Mouse (Mus musculus) embryonic facial prominence, embryonic 10.5 days (tissue): ENCODE data around the gene Znhit1. TPM values are rescaled to one million over a fixed set of nuclear protein-coding genes. Genes with fewer than 3 reads are reported as not detected.

Experiments used
- DNase-seq: peaks from one replicate; pipeline ENCODE4 v3.0.0-alpha.2; 2017; ENCODE audit warnings: low spot score
- H3K27ac ChIP-seq: fragments of 300-500 bp; sonication (generic); replicated peaks from 2 replicates; pipeline ENCODE4 v1.5.1; 2016; ENCODE audit warnings: mild to moderate bottlenecking
- H3K27me3 ChIP-seq: fragments of 300-500 bp; sonication (generic); replicated peaks from 2 replicates; pipeline ENCODE4 v1.6.1; 2016; ENCODE audit warnings: low read depth, mild to moderate bottlenecking; ENCODE audit not compliant: poor library complexity, severe bottlenecking
- H3K36me3 ChIP-seq: fragments of 300-500 bp; sonication (generic); replicated peaks from 2 replicates; pipeline ENCODE4 v1.6.1; 2016; ENCODE audit warnings: mild to moderate bottlenecking, moderate library complexity
- H3K4me1 ChIP-seq: fragments of 300-500 bp; sonication (generic); 2 replicates; pipeline ENCODE4 v1.6.1; 2016
- H3K4me3 ChIP-seq: fragments of 300-500 bp; sonication (generic); 2 replicates; pipeline ENCODE4 v1.5.1; 2016; ENCODE audit warnings: mild to moderate bottlenecking, moderate library complexity
- H3K9me3 ChIP-seq: fragments of 300-500 bp; sonication (generic); 2 replicates; pipeline ENCODE4 v1.6.1; 2016; ENCODE audit warnings: mild to moderate bottlenecking
- WGBS: fragments of 180-500 bp; shearing (Covaris S2); methylation state at CpG from one replicate; pipeline ENCODE4 v1.1.7; 2016; 5-methylcytosine and 5-hydroxymethylcytosine counted together
- polyA plus RNA-seq: library from polyadenylated mRNA; unstranded; fragments of >200 nt; fragmentation: Nextera tagmentation; extraction: Ambion mirVana; gene quantifications from 2 replicates; pipeline ENCODE4 v1.2.1, GENCODE M21; 2016

Gene Znhit1
- polyA plus RNA-seq, result 106 and 117 TPM in 2 replicates

- H3K4me3 ChIP-seq, result peak within 1 kb of the TSS; percentile 94
- peak within 1 kb of the TSS; percentile 99 for H3K27ac ChIP-seq
- H3K36me3 ChIP-seq, result peaks cover 62% of the 10 kb centered on the region
- no peaks in the 10 kb centered on the region for H3K9me3 ChIP-seq
- WGBS, result 19% methylated on average over 12 of the region's 12 CpGs
- no peaks in the 10 kb centered on the region for H3K27me3 ChIP-seq
- DNase-seq, result peak; percentile 19
- peaks cover 22% of the 10 kb centered on the region for H3K4me1 ChIP-seq
Observed at GRCm38 (mm10) chr5:136987934-136988271, at the start of gene Znhit1. Gene Znhit1, minus strand, starts transcription at chr5:136988021.

GRCm38 (mm10) chr5:137036211-137036610 lies 48.4 kb upstream of the Znhit1 start:
- H3K27ac ChIP-seq, result no peak overlapping the region
- WGBS, result 87% methylated on average over 13 of the region's 13 CpGs
- H3K36me3 ChIP-seq, result peaks cover 63% of the 10 kb centered on the region
- peaks cover 22% of the 10 kb centered on the region for H3K4me1 ChIP-seq
- H3K4me3 ChIP-seq, result no peak overlapping the region
- H3K9me3 ChIP-seq, result no peaks in the 10 kb centered on the region
- DNase-seq, result no peak
- peaks cover 35% of the 10 kb centered on the region for H3K27me3 ChIP-seq

DNA sequence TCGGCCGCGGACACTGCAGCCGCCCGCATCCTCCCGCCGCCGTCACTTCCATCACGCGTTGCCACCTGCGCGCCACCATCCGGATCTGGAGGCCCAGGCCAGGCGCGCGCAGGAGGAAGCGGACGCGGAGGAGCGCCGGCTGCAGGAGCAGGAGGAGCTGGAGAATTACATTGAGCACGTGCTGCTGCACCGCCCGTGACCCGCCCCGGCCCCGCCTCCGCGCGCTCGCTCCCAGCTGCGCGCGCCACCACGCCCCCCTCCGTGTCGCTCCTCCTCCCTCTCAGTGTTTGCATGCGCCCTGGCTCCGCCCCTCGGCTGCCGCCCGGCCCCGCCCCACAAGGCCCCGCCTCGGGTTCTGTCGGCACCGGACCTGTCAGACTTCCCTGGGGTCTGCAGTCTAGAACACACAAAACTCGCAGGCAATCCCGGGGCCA lies 44.8 kb upstream of the Znhit1 start:
- 1% methylated on average over 48 of the region's 49 CpGs for WGBS
- Histone ChIP-seq H3K36me3 (peaks cover 29% of the 10 kb centered on the region), H3K27me3 (peaks cover 70% of the 10 kb centered on the region), H3K9me3 (no peaks in the 10 kb centered on the region), H3K4me3 (peak overlapping the region; percentile 59), H3K27ac (0 out of 2 replicates have a peak overlapping the region, but pooled peaks have one; percentile 10), H3K4me1 (peaks cover 48% of the 10 kb centered on the region)
- peak; percentile 97 for DNase-seq

DNA sequence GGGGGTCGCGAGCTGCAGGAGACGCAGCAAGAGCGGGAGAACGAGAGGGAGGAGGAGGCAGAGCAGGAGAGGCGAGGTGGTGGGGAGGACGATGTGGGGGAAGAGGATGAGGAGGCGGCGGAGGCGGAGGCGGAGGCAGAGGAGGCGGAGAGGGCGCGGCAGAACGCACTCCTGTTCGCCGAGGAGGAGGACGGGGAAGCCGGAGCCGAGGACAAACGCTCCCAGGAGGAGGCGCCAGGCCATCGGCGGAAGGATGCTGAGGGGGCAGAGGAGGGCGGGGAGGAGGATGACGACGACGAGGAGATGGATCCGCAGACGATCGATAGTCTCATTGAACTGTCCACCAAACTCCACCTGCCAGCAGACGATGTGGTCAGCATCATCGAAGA lies 44.2 kb upstream of the Znhit1 start:
- WGBS, result under 1% methylated on average over 33 of the region's 33 CpGs
- H3K27me3 ChIP-seq, result peaks cover 76% of the 10 kb centered on the region

DNA sequence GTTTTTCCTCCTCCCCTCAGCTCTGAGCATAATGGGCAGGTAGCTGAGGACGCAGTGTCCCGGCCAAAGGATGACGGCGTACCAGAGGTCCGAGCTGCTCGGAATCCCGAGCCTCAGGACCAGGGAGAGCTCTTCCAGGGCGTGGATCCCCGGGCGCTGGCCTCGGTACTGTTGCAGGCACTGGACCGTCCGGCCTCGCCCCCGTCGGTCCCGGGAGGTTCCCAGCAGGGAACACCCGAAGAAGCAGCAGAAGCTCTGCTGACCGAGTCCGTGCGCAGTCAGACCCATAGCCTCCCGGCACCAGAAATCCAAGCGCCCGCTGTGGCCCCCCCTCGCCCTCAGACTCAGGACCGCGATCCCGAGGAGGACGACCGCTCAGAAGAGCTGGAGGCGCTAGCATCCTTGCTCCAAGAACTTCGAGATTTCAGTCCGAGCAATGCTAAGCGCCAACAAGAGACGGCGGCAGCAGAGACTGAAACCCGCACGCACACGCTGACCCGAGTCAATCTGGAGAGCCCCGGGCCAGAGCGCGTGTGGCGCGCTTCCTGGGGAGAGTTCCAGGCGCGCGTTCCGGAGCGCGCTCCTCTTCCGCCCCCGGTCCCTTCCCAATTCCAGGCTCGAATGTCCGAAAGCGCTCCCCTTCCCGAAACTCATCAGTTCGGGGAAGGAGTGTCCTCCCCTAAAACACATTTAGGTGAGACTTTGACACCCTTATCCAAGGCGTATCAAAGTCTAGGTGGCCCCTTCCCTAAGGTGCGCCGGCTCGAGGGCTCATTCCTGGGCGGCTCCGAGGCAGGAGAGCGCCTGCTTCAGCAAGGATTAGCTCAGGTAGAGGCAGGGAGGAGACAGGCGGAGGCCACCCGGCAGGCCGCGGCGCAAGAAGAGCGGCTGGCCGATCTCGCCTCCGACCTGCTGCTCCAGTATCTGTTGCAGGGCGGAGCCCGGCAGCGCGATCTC lies 43.5 kb upstream of the Znhit1 start:
- WGBS, result under 1% methylated on average over 78 of the region's 78 CpGs
- Histone ChIP-seq H3K27me3 (peaks cover 83% of the 10 kb centered on the region), H3K9me3 (no peaks in the 10 kb centered on the region), H3K36me3 (peaks cover 16% of the 10 kb centered on the region), H3K4me3 (peak overlapping the region; percentile 59), H3K4me1 (peaks cover 48% of the 10 kb centered on the region), H3K27ac (no peak overlapping the region)
- peak; percentile 62 for DNase-seq

More for the DNA sequence above, 44.2 kb upstream of the Znhit1 start:
- H3K4me1 ChIP-seq, result peaks cover 48% of the 10 kb centered on the region
- H3K27ac ChIP-seq, result no peak overlapping the region
- peak overlapping the region; percentile 59 for H3K4me3 ChIP-seq
- no peaks in the 10 kb centered on the region for H3K9me3 ChIP-seq
- DNase-seq, result peak; percentile 47
- H3K36me3 ChIP-seq, result peaks cover 23% of the 10 kb centered on the region

GRCm38 (mm10) chr5:137030416-137030810 lies 42.6 kb upstream of the Znhit1 start:
- Histone ChIP-seq H3K4me1 (peaks cover 48% of the 10 kb centered on the region), H3K4me3 (peak overlapping the region; percentile 58), H3K36me3 (peaks cover 6% of the 10 kb centered on the region), H3K9me3 (no peaks in the 10 kb centered on the region), H3K27ac (no peak overlapping the region), H3K27me3 (peaks cover 93% of the 10 kb centered on the region)
- WGBS, result 15% methylated on average over 22 of the region's 22 CpGs
- no peak for DNase-seq

DNA sequence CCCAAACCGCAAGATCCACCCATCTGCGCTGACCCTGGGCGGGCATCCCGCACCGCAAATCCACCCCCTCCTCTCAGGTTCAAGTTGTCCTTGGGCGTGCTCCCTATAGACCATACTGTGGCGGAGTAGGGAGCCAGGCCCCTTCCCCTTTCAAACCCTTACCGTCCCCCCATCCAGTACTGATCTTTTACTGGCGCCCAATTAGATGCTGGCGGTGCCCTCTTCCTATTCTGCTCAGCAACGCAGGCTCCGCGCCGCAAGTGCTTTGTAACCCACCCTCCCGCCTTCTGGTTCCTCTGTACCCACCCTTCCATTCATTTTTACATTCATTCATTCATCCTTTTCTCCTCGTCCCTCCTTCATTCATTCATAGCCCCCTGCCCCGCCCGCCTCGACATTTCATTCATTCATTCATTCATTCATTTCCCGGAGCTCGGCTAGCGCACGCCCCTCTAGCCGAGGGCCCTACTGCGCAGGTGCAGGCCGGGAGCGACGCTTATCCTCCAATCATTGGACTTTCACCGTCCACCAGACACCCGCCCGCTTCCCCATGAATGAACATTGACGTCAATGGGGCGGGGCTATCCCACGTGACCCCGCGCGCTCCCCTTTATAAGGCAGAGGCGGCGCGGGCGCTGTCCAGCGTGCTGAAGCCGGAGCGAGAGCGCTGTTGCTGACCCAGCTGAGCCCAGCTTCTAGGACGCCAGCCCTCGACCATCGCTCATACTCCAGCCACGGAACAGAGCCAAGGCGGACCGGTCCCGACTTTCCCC lies 42.0 kb upstream of the Znhit1 start:
- WGBS, result under 1% methylated on average over 52 of the region's 52 CpGs
- H3K4me1 ChIP-seq, result peaks cover 54% of the 10 kb centered on the region
- H3K4me3 ChIP-seq, result peak overlapping the region; percentile 58
- peaks cover under 1% of the 10 kb centered on the region; the same call in 1 of the 2 replicates for H3K36me3 ChIP-seq
- DNase-seq, result peak; percentile 98
- H3K27ac ChIP-seq, result no peak overlapping the region
- peaks cover 98% of the 10 kb centered on the region for H3K27me3 ChIP-seq
- no peaks in the 10 kb centered on the region for H3K9me3 ChIP-seq

- peak overlapping the region; percentile 58 for H3K4me3 ChIP-seq
Observed at GRCm38 (mm10) chr5:137029273-137029585, 41.4 kb upstream of the Znhit1 start.

DNA sequence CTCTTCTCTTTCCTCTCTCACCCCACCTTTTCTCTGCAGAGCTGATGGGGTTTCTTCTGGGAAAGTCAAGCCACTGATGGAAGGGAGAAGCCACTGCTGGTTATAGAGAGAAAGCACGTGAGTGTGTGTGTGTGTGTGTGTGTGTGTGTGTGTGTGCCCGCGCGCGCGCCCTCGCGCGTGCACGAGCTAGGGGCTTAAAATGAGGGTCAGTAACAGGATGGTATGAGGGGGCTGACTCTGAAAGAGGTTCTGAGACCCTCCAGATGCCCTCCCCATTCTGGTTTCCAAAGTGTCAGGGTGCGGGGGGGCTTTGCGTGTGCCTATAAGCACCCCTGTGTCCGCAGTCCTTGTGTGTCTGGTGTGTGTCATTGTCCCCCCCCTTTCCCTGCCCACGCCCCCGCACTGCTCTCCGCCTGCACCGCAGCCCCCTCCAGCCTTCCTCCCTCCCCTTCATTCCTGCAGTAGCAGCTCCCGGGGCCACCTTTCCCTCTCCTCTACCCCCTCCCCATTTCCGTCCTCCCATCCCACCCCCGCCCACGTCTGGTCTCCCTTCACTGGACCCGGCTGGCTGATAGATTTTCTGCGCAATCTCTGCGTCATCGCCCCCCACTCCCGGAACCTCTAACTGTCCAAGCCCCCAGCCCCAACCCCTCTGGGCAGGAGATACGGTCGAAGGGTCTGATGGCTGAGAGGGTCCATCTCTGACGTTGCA lies 40.9 kb upstream of the Znhit1 start:
- 2% methylated on average over 28 of the region's 29 CpGs for WGBS
- no peaks in the 10 kb centered on the region for H3K9me3 ChIP-seq
- H3K27ac ChIP-seq, result no peak overlapping the region
- peak overlapping the region; percentile 58; the same call in 1 of the 2 replicates for H3K4me3 ChIP-seq
- no peaks in the 10 kb centered on the region for H3K36me3 ChIP-seq
- peaks cover 59% of the 10 kb centered on the region for H3K4me1 ChIP-seq
- peaks cover 100% of the 10 kb centered on the region for H3K27me3 ChIP-seq
- DNase-seq, result no peak

More at GRCm38 (mm10) chr5:137029273-137029585, 41.4 kb upstream of the Znhit1 start:
- Histone ChIP-seq H3K36me3 (no peaks in the 10 kb centered on the region), H3K4me1 (peaks cover 59% of the 10 kb centered on the region), H3K27ac (no peak overlapping the region), H3K27me3 (peaks cover 100% of the 10 kb centered on the region), H3K9me3 (no peaks in the 10 kb centered on the region)
- no peak for DNase-seq
- WGBS, result 0% methylated on average over 8 of the region's 8 CpGs

DNA sequence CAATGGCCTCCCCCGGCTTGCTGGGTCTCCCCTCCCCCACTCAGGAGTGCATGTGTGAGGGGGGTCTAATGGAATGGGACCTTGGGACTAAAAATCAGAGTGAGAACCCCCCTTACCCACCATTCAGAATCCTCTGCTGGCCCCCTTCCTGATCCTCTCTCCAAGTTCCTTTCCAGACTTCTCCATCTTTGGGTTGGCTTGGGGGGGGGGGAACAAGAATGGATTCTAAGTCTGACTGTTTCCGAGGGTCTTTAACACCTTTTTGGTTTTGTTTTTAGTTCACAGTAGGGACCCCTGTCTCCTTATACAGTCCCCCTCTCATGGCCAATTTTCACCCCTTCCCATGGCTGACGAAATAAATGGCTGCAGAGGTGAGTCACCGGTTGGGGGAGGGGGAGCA lies 38.3 kb upstream of the Znhit1 start, which contains the start of gene Vgf:
TSS of gene Vgf (plus strand) at position 301 of the 400 bp plus-strand sequence.
- no peak for DNase-seq
- Histone ChIP-seq H3K4me1 (peaks cover 35% of the 10 kb centered on the region), H3K4me3 (peak within 1 kb of the TSS; percentile 25; the same call in 1 of the 2 replicates), H3K27me3 (peaks cover 74% of the 10 kb centered on the region), H3K9me3 (no peaks in the 10 kb centered on the region), H3K27ac (no peak within 1 kb of the TSS), H3K36me3 (no peaks in the 10 kb centered on the region)
- 31% methylated on average over 4 of the region's 4 CpGs for WGBS

DNA sequence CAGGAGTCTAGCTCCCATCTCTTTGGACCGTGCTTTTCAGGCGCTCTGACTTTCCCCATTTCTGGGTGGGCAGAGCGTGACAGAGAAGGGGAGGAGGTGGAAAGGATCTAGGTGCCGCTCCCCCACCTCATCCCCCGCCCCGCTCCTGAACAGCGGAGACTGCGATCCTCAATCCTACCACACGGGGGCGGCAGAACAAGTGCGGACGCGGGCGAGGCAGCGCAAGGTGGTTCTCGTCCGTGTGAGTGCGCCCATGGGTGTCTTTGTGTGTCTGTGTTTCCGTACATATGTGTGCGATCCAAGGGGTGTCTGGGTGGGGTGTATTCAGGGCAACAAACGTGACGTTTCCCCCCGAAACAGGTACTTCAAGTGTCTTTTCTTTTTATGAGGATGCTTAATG lies 37.3 kb upstream of the Znhit1 start:
- no peaks in the 10 kb centered on the region for H3K9me3 ChIP-seq
- H3K27ac ChIP-seq, result no peak overlapping the region
- peak; percentile 84 for DNase-seq
- peak overlapping the region; percentile 25; the same call in 1 of the 2 replicates for H3K4me3 ChIP-seq
- 1% methylated on average over 23 of the region's 23 CpGs for WGBS
- H3K4me1 ChIP-seq, result peaks cover 26% of the 10 kb centered on the region
- H3K27me3 ChIP-seq, result peaks cover 64% of the 10 kb centered on the region
- no peaks in the 10 kb centered on the region for H3K36me3 ChIP-seq

- 48% methylated on average over 3 of the region's 3 CpGs for WGBS
- Histone ChIP-seq H3K4me3 (no peak overlapping the region), H3K4me1 (peaks cover 20% of the 10 kb centered on the region), H3K27ac (no peak overlapping the region), H3K36me3 (no peaks in the 10 kb centered on the region), H3K9me3 (no peaks in the 10 kb centered on the region), H3K27me3 (peaks cover 56% of the 10 kb centered on the region)
- DNase-seq, result no peak
Observed at GRCm38 (mm10) chr5:137024318-137024717, 36.5 kb upstream of the Znhit1 start.
